33 mouse cellular contexts compared by ENCODE assay signal in genomic region chr6:147973059-147973458, GRCm38 (mm10).
"Had no signal": no experiment of that assay in that cellular context is flagged by ENCODE, and none has a peak within 500 bp of the region (broad histone marks: within the 10 kb centered on the region; RNA-seq: fewer than 3 reads in every experiment).

No protein-coding gene starts in this region.

- H3K4me3 ChIP-seq: heart, embryonic 10.5 days; heart, embryonic 12.5 days; heart, embryonic 13.5 days; heart, embryonic 15.5 days; hindbrain, embryonic 10.5 days; hindbrain, embryonic 12.5 days; hindbrain, embryonic 13.5 days; hindbrain, embryonic 15.5 days; kidney, embryonic 15.5 days; layer of hippocampus, adult 2 months; left cerebral cortex, adult 2 months had no signal

- H3K9ac ChIP-seq: heart, embryonic 12.5 days; heart, embryonic 13.5 days; heart, embryonic 15.5 days; hindbrain, embryonic 12.5 days; hindbrain, embryonic 13.5 days; hindbrain, embryonic 14.5 days; hindbrain, embryonic 15.5 days; kidney, embryonic 15.5 days had no signal

- H3K9me3 ChIP-seq: heart, embryonic 10.5 days; heart, embryonic 12.5 days; heart, embryonic 13.5 days; heart, embryonic 15.5 days; hindbrain, embryonic 10.5 days; hindbrain, embryonic 12.5 days; hindbrain, embryonic 13.5 days; hindbrain, embryonic 15.5 days; kidney, embryonic 15.5 days had no signal

- DNase-seq: heart, postnatal 10 days; heart, postnatal 14 days; heart, postnatal 36 days; heart, postnatal 4 days; kidney, adult 11 months; kidney, adult 18-20 months; kidney, adult 2 months; kidney, adult 8-10 months; kidney, adult 9 months; kidney, postnatal 10 days; kidney, postnatal 14 days; kidney, postnatal 25 days; kidney, postnatal 36 days; kidney, postnatal 4 days; layer of hippocampus, adult 9-11 months; layer of hippocampus, postnatal 36 days had no signal

- H3K36me3 ChIP-seq: heart, embryonic 10.5 days; heart, embryonic 12.5 days; heart, embryonic 13.5 days; heart, embryonic 15.5 days; hindbrain, embryonic 10.5 days; hindbrain, embryonic 12.5 days; hindbrain, embryonic 13.5 days; hindbrain, embryonic 15.5 days; kidney, embryonic 15.5 days had no signal

- H3K4me1 ChIP-seq: heart, embryonic 10.5 days; heart, embryonic 12.5 days; heart, embryonic 13.5 days; heart, embryonic 15.5 days; hindbrain, embryonic 10.5 days; hindbrain, embryonic 12.5 days; hindbrain, embryonic 13.5 days; hindbrain, embryonic 15.5 days; kidney, embryonic 15.5 days had no signal

- H3K27me3 ChIP-seq: heart, embryonic 12.5 days; heart, embryonic 13.5 days; heart, embryonic 15.5 days; hindbrain, embryonic 12.5 days; hindbrain, embryonic 13.5 days; hindbrain, embryonic 15.5 days; kidney, embryonic 15.5 days had no signal

- H3K4me2 ChIP-seq: heart, embryonic 11.5 days; heart, embryonic 12.5 days; heart, embryonic 13.5 days; heart, embryonic 15.5 days; hindbrain, embryonic 12.5 days; hindbrain, embryonic 13.5 days; hindbrain, embryonic 14.5 days; hindbrain, embryonic 15.5 days; kidney, embryonic 15.5 days had no signal

- ATAC-seq: hindbrain, embryonic 16.5 days; hindbrain, postnatal 0 days; inflammation-experienced regulatory T-cells, adult 6 months had no signal

- H3K27ac ChIP-seq: heart, embryonic 10.5 days; heart, embryonic 13.5 days; heart, embryonic 15.5 days; hindbrain, embryonic 10.5 days; hindbrain, embryonic 12.5 days; hindbrain, embryonic 13.5 days; hindbrain, embryonic 14.5 days; hindbrain, embryonic 15.5 days; hindbrain, postnatal 0 days; kidney, embryonic 15.5 days; kidney, postnatal 0 days; layer of hippocampus, adult 2 months; left cerebral cortex, adult 2 months had no signal
